Mouse (Mus musculus) macrophage (primary cell): Measurements from ENCODE around the gene Chd2. TPM values are rescaled to one million over a fixed set of nuclear protein-coding genes. Genes with fewer than 3 reads are reported as not detected.

Experiments
- H3K27ac ChIP-seq: fragments of 350-480 bp; formaldehyde crosslinking; 2 replicates; pipeline ENCODE4 v1.9.0; 2021
- H3K36me3 ChIP-seq: fragments of 350-480 bp; formaldehyde crosslinking; 2 replicates; pipeline ENCODE4 v1.9.0; 2021; ENCODE audit errors: inconsistent target
- H3K4me3 ChIP-seq: fragments of 350-480 bp; formaldehyde crosslinking; 2 replicates; pipeline ENCODE4 v1.9.0; 2021; ENCODE audit errors: inconsistent target
- H3K79me2 ChIP-seq: fragments of 350-480 bp; formaldehyde crosslinking; 2 replicates; pipeline ENCODE4 v1.9.0; 2021; ENCODE audit errors: inconsistent target
- WGBS: methylation state at CpG from one replicate; pipeline ENCODE4 v1.1.7; 2026; ENCODE audit warnings: inconsistent platforms; ENCODE audit not compliant: missing documents; 5-methylcytosine and 5-hydroxymethylcytosine counted together
- polyA plus RNA-seq: library from polyadenylated mRNA; stranded (reverse); fragments of 250-400 nt; gene quantifications from 3 replicates; pipeline ENCODE4 v1.2.4, GENCODE M21; 2018; ENCODE audit warnings: inconsistent platforms

Gene Chd2
- polyA plus RNA-seq, 1 experiment from 2014 or later = 34.5 TPM

- WGBS = under 1% methylated on average over 25 of the region's 25 CpGs
- peak overlapping the region; percentile 89 for H3K27ac ChIP-seq
- H3K4me3 ChIP-seq = peak overlapping the region; percentile 81
- peaks cover 57% of the 10 kb centered on the region for H3K79me2 ChIP-seq
- no peaks in the 10 kb centered on the region for H3K36me3 ChIP-seq
Observed at GRCm38 (mm10) chr7:73556688-73557667, 15.3 kb upstream of the Chd2 start.

- peak overlapping the region; percentile 89 for H3K27ac ChIP-seq
- peak overlapping the region; percentile 81 for H3K4me3 ChIP-seq
- no peaks in the 10 kb centered on the region for H3K36me3 ChIP-seq
- peaks cover 66% of the 10 kb centered on the region for H3K79me2 ChIP-seq
- 5% methylated on average over 4 of the region's 4 CpGs for WGBS
Observed at GRCm38 (mm10) chr7:73555918-73556580, 14.4 kb upstream of the Chd2 start.

- Histone ChIP-seq H3K27ac (peak overlapping the region; percentile 89), H3K79me2 (peaks cover 78% of the 10 kb centered on the region), H3K36me3 (no peaks in the 10 kb centered on the region), H3K4me3 (peak overlapping the region; percentile 81)
- WGBS = 9% methylated on average over 2 of the region's 2 CpGs
Observed at GRCm38 (mm10) chr7:73554849-73555248, 13.2 kb upstream of the Chd2 start.

GRCm38 (mm10) chr7:73553160-73553559 is 11.5 kb upstream of the Chd2 start:
- WGBS = 25% methylated on average over 2 of the region's 2 CpGs
- H3K79me2 ChIP-seq = peaks cover 95% of the 10 kb centered on the region
- peaks cover 13% of the 10 kb centered on the region; the same call in 1 of the 2 replicates for H3K36me3 ChIP-seq
- H3K4me3 ChIP-seq = peak overlapping the region; percentile 81; the same call in 1 of the 2 replicates
- peak overlapping the region; percentile 89 for H3K27ac ChIP-seq

GRCm38 (mm10) chr7:73552054-73552750 is 10.6 kb upstream of the Chd2 start:
- peaks cover 15% of the 10 kb centered on the region; the same call in 1 of the 2 replicates for H3K36me3 ChIP-seq
- peaks cover 100% of the 10 kb centered on the region for H3K79me2 ChIP-seq
- WGBS = 42% methylated on average over 7 of the region's 7 CpGs
- peak overlapping the region; percentile 89 for H3K27ac ChIP-seq
- peak overlapping the region; percentile 81; the same call in 1 of the 2 replicates for H3K4me3 ChIP-seq

- H3K79me2 ChIP-seq = peaks cover 100% of the 10 kb centered on the region
- peaks cover 15% of the 10 kb centered on the region; the same call in 1 of the 2 replicates for H3K36me3 ChIP-seq
- H3K4me3 ChIP-seq = no peak overlapping the region
- peak overlapping the region; percentile 89 for H3K27ac ChIP-seq
Observed at GRCm38 (mm10) chr7:73551370-73551769, 9.7 kb upstream of the Chd2 start.

- Histone ChIP-seq H3K36me3 (peaks cover 21% of the 10 kb centered on the region; the same call in 1 of the 2 replicates), H3K79me2 (peaks cover 100% of the 10 kb centered on the region), H3K27ac (no peak overlapping the region), H3K4me3 (no peak overlapping the region)
- 78% methylated on average over 2 of the region's 2 CpGs for WGBS
Observed at GRCm38 (mm10) chr7:73548051-73548450, 6.4 kb upstream of the Chd2 start.

- Histone ChIP-seq H3K79me2 (peaks cover 100% of the 10 kb centered on the region), H3K36me3 (peaks cover 26% of the 10 kb centered on the region; the same call in 1 of the 2 replicates), H3K4me3 (no peak overlapping the region), H3K27ac (no peak overlapping the region)
- 52% methylated on average over 10 of the region's 10 CpGs for WGBS
Observed at GRCm38 (mm10) chr7:73546561-73547510, 5.2 kb upstream of the Chd2 start.

GRCm38 (mm10) chr7:73545004-73545403 is 3.4 kb upstream of the Chd2 start:
- H3K4me3 ChIP-seq = no peak overlapping the region
- H3K36me3 ChIP-seq = peaks cover 26% of the 10 kb centered on the region; the same call in 1 of the 2 replicates

GRCm38 (mm10) chr7:73542131-73542853 is 662 bp upstream of the Chd2 start:
- peak overlapping the region; percentile 60; the same call in 1 of the 2 replicates for H3K4me3 ChIP-seq
- 100% methylated on average over 6 of the region's 7 CpGs for WGBS
- H3K79me2 ChIP-seq = peaks cover 97% of the 10 kb centered on the region
- H3K27ac ChIP-seq = peak overlapping the region; percentile 91
- peaks cover 11% of the 10 kb centered on the region; the same call in 1 of the 2 replicates for H3K36me3 ChIP-seq

More at GRCm38 (mm10) chr7:73545004-73545403, 3.4 kb upstream of the Chd2 start:
- Histone ChIP-seq H3K27ac (no peak overlapping the region), H3K79me2 (peaks cover 100% of the 10 kb centered on the region)
- 98% methylated on average over 4 of the region's 4 CpGs for WGBS

- peaks cover 11% of the 10 kb centered on the region; the same call in 1 of the 2 replicates for H3K36me3 ChIP-seq
Observed at GRCm38 (mm10) chr7:73541079-73541390, 595 bp downstream of the Chd2 start.

GRCm38 (mm10) chr7:73540202-73541078 is 1.2 kb downstream of the Chd2 start:
- Histone ChIP-seq H3K27ac (peak overlapping the region; percentile 91), H3K36me3 (peaks cover 11% of the 10 kb centered on the region; the same call in 1 of the 2 replicates), H3K4me3 (peak overlapping the region; percentile 60), H3K79me2 (peaks cover 97% of the 10 kb centered on the region)
- WGBS = 2% methylated on average over 9 of the region's 12 CpGs

More at GRCm38 (mm10) chr7:73541079-73541390, 595 bp downstream of the Chd2 start:
- H3K79me2 ChIP-seq = peaks cover 97% of the 10 kb centered on the region
- 0% methylated on average over 4 of the region's 4 CpGs for WGBS
- H3K27ac ChIP-seq = peak overlapping the region; percentile 91
- H3K4me3 ChIP-seq = peak overlapping the region; percentile 60
